Mouse (Mus musculus): ENCODE measurements at regions not wholly inside any gene's neighbourhood (a gene's known extent, or its start where the extent isn't known, plus 50 kb on each side); places are given as distances from the start of the nearest gene placed in this dataset.

DNA sequence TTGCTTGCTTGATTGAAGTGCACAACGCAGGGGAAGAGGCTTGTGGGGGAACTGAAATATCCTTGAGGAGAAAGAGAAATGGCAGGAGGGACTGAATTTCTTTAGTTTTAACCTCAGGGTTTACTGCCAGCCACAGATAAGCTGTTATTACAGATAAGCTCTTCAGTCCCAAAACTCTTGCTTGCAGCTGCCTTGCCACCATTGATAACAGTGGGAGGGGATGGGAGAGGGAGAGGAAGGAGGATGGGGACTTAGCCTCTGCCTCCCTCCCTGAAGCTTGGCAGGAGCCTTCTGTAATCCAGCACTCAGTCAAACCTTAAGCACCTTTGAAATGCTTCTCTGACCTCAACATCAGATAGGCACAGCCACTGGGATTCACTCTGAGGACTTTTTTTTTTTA, 471.4 kb upstream of the Lsamp start:
- DNase-seq: no peak

DNA sequence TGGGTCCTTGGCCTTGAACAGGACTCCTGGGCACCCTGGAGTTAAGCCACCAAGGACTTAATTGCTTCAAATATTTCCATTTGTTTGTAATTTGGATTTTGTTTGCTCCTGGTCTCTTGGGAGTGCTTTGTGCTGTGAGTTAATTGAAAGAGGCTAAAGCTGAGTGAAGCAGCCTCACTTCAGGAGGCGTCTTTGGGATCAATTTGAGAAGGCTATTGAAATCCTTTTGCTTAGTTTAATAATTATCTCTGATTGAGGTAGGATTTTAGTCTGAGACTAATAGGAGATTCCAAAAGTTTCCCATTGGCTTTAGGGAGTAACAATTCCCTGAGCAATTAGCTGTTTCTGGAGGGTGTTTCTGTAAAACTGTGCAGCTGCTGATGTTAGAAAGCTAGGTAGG, 470.5 kb upstream of the Lsamp start:
- no peak for DNase-seq

DNA sequence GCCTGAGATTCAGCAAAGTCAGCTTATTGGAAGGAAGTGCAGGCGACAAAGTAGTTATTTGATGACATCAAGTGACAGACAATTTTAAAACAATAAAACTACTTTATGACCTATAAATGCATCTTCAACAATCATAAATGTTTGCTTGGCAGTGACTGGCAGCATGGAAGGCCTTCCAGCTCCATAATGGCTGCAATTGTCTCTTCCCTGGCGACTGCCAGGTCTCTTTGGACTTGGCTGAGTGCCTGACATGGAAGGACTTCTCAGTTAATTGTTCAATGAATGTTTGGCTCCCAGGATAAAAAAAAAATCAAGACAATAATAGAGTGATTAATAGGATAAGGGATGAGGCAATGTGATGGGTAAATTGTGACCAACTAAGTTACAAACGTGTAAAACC, 453.1 kb upstream of the Lsamp start:
- no peak for DNase-seq

DNA sequence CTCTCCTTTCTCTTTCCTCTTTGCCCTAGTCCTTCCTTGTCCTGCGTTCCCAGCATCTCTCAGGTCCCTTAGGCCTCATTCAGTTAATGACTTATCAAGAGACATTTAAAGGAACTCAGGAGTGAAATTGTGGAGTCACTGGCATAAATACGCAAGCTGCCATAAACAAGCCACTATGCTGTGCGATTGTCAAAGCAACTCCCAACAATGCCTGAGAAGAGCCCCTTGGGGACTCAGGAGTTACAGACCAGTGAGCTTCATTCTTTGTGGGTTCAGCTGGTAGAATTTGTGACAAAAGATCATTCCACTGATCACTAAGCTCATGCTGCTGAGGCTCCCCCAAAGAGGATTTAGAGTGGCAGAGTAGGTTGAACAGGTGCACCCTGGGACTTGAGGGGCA, 451.4 kb upstream of the Lsamp start:
- no peak for DNase-seq

DNA sequence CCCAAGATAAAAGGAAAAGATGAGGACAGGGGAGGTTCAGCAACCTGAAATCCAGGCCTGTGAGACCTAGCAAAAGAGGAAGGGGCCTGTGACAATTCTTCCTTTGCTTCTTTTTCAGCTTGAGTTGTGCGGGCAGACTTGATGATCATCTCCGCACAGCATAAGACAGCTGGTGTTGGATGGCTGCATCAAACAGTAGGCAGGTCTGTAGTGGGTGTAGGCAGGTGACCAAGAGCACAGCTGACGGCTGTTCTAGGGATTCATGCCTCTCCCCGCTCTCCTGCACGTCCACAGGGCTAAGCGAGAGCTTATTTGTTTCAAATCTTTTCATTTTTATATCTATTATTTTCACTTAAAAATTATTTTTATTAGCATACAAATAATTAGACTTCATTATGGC, 450.8 kb upstream of the Lsamp start:
- DNase-seq: no peak

DNA sequence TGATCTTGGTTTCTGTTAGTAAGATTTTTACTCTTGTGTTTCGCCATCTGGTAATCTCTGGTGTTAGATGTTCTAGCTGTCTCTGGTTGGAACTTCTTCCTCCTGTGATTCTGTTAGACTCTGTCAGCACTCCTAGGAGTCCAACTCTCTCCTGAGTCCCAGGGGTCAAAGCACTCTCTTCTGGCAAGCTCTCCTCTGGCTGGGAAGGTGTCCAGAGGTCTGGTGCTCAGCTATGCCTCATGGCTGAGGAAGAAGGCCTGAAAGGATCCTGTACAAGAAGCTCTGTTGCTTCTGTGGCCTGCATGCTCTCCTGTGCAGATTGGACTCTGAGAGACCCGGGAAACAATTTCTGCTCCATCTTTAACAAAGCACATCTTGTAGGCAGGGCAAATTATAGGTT, 430.8 kb upstream of the Lsamp start:
- DNase-seq: peak; percentile 71

DNA sequence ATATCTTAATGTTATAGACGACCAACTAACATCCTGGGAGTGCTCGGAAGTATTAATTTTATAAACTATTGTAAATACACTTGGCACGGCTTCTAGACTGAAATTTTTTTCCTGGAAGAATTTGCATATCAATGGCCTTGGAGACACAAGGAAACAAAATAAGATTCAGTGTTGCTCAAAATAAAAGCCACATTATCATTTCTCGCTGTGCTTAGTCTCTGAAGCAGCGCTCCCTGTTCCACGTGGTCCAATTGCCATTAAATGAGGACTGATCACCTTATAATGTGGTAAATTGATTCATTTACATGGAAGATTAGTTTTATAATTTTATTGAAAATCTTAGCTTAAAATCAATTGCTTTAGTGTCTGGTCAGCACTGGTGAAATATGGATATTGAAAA, 407.5 kb upstream of the Lsamp start:
- no peak for DNase-seq

DNA sequence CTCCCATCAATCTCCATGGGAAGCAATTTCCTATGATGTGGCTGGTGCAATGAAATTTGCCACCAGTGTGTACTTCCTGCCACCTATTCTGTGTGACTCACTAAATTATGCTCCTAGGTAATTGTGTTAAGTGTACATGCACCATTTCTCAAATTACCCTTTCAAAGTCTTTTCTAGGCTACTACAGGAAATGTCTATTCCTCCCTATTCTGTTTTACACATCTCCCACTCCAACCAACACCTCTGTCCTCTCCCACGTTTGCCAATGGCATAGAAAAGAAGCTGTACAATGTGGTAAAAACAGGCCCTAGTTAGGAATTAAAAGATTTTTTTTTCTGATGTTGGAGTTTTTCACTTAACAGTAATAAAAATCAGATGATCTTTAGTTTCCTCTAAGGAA, 404.5 kb upstream of the Lsamp start:
- no peak for DNase-seq
